Mouse (Mus musculus): ENCODE data around the gene Cttn.

Gene Cttn

DNA sequence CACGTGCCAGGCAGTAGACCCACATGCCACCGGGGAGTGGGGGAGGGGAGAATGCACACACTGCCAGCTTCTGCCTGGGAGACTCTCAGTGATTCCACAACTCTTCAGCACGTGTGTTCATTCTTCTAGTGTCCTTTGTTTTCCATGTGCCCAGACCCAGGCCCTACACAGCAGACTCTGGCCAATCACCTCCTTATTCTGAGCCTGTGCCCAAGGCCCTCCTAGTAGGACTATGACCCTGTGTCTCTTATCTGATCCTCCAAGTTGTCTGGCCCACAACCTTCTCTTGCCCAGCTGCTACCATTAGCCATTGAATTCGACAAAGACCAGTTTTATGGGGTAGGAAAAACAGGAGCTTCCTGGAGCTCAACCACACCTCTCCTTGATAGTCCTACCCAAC lies 68.3 kb downstream of the Cttn start:
- no peak for DNase-seq (ENCODE audit: low read depth in 2 of 2, low spot score in 2 of 2)

DNA sequence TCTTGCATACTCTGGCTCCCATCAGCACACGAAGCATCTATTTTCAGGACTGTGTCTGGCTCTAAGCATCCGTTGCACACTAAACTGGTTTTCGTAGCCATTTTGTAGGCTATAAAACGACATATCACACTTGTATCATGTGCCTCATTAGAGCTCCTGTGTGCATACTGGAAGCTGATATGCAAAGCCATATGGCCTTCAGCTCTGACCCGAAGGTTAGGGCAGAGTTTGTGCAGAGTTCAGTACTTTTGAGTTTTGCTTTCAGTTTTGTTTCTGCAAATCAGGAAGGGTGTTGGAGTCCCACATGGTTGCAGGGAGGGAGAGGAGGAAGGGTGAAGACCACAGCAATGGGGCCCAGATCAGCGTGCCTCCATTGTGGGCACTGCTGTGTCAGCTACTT lies 79.1 kb downstream of the Cttn start:
- DNase-seq (ENCODE audit: low read depth in 2 of 2, low spot score in 2 of 2) = no peak

DNA sequence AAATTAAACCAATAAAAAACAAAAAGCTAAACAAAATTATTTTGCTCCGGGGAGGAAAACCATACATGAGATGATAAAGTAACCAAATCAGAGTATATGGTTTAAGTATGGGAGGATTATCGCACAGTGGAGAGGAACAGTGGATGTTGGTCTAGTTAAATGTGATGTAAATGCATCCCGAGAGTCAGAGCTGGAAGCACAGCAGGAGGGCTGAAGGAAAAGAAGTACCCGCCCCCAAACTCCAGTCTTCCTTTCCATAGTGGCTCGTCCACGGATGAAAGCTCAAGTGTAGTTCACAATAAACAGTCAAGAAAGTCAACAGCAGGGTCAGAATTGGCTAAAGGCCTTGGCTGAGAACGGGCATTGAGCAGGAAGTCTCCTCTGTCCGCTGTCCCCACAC lies 80.1 kb downstream of the Cttn start:
- DNase-seq (ENCODE audit: low read depth in 2 of 2, low spot score in 2 of 2) = no peak

DNA sequence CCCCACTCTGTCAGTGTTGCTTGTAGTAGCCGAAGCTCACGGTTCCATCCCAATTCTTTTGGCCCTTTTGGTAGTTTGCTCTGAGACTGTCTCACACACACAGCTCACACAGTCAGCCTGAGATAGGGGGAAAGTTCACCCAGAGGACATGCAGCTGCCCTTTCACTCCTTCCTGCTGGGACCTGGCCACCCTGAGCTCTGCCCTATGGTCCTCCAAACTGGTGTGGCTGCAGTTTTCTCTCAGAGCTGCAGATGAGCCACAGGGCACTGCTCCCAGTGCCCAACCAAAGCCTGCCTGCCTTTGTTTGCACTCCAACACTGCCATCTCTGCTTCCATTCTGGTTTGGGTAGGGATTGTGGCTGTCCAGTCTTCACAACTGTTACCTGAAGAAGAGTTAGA lies 81.1 kb downstream of the Cttn start:
- DNase-seq (ENCODE audit: low read depth in 2 of 2, low spot score in 2 of 2) = no peak

DNA sequence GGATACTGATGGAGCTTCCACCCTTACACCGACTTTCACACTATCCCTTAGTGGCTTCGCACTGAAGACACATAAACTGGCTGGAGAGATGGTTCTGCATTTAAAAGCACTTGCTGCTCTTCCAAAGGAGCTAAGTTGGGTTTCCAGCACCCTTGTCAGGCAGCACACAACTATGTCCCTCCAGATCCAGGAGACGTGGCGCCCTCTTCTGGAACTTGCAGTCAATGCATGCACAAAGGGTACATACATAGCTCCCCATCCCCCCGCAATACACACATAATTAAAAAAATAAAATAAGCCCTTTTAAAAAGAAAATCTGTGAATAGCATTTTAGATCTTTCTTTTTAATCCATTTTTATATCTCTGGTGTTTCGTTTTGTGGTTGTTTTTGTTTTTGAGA lies 83.3 kb downstream of the Cttn start:
- DNase-seq (ENCODE audit: low read depth in 2 of 2, low spot score in 2 of 2) = no peak

All from CD8-positive naive resting alpha-beta T cell, adult 2 months (primary cell).